Mouse (Mus musculus): ENCODE data around the gene Prkcb. TPM values are rescaled to one million over a fixed set of nuclear protein-coding genes. Genes with fewer than 3 reads are reported as not detected.

The Prkcb gene
- polyA plus RNA-seq, 1 experiment from 2014 or later, result 5.7 TPM

DNA sequence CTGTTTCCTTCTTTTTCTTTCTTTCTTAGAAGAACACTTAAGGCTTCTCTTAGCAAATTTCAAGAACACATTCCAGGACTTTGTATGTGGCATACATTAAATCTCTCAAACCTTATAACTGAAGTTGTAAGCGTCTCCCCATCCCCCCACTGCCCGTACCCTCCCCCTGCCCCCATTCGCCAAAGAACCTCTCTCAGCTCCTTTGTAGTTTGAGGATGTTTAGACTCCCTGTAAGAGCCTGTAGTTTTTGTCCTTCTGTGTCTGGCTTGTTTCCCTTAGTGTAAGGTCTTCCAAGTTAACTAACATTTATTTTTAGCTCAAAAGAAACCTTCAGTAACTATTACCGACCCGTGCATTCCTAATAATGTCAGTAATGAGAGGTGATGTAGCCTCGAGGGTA lies 270.4 kb downstream of the Prkcb start:
- Histone ChIP-seq H3K4me1 (peaks cover 28% of the 10 kb centered on the region), H3K27ac (replicated peaks) (peak overlapping the region; percentile 60), H3K4me3 (no peak overlapping the region), H3K27me3 (ENCODE audit: low read depth, poor library complexity, severe bottlenecking) (no peaks in the 10 kb centered on the region), H3K36me3 (no peaks in the 10 kb centered on the region), H3K9me3 (replicated peaks) (no peaks in the 10 kb centered on the region)
- DNase-seq (ENCODE audit: low spot score), result no peak
- 44% methylated on average over 6 of the region's 6 CpGs for WGBS

DNA sequence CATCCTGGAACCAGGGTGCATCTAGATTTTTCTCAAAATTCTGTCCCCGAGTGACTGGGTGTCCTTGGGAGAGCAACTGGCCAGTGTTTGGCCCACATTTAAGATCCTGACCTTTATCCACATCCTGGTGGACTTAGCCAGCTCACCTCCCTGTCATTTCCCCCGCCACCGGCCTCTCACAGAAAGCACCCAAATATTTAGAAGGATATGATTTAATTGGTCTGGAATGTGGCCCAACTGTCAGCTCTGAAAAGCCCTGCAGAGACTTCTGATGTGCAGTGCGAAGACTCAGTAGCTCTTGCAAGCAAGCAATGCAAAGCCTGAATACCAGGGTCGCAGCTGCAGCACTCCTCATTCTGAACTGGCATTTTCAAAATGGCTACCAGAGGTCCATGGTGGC lies 274.0 kb downstream of the Prkcb start:
- H3K27ac ChIP-seq (replicated peaks), result no peak overlapping the region
- WGBS, result 80% methylated on average over 5 of the region's 5 CpGs
- no peaks in the 10 kb centered on the region for H3K9me3 ChIP-seq (replicated peaks)
- peaks cover 17% of the 10 kb centered on the region for H3K4me1 ChIP-seq
- H3K27me3 ChIP-seq (ENCODE audit: low read depth, poor library complexity, severe bottlenecking), result no peaks in the 10 kb centered on the region
- no peak overlapping the region for H3K4me3 ChIP-seq
- no peak for DNase-seq (ENCODE audit: low spot score)
- no peaks in the 10 kb centered on the region for H3K36me3 ChIP-seq

DNA sequence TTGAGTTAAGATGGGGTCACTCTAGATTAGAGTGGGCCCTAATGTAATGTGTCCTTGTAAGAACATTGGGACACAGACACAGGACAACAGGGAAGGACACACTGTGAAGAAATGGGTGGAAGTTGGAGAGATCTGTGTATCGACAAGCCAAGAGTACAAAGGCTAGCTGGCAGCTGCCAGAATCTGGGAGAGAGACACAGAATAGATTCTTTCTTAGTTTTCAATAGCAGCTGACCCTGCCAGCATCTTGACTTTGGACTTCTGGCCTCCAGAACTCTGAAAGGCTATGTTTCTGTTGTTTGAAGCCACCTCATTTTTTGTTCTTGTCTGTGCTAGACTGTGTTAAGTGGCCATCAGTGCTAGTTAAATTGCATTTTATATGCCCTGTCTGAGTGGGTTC lies 276.8 kb downstream of the Prkcb start:
- H3K27ac ChIP-seq (replicated peaks), result no peak overlapping the region
- no peaks in the 10 kb centered on the region for H3K4me1 ChIP-seq
- H3K36me3 ChIP-seq, result no peaks in the 10 kb centered on the region
- 90% methylated on average over 1 of the region's 1 CpGs for WGBS
- no peak overlapping the region for H3K4me3 ChIP-seq
- no peaks in the 10 kb centered on the region for H3K9me3 ChIP-seq (replicated peaks)
- H3K27me3 ChIP-seq (ENCODE audit: low read depth, poor library complexity, severe bottlenecking), result no peaks in the 10 kb centered on the region
- DNase-seq (ENCODE audit: low spot score), result no peak

DNA sequence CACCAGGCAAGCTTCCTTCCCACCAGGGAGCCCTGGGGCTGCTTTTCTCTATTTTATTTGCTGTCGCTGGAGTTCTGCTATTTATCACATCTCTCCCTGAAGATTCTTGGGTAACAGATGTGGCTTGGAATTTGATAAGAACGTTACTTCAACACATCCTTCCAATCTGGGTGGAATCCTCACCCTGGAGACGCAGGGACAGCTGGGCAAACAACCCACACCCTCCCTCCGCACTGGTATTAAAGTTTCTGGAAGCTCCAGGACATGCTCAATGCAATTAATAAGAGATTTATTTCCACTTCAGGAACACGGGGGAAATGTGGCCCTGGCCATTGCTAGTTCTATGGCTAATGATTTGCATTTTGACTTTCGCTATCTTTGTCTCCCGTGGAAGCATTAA lies 277.5 kb downstream of the Prkcb start:
- Histone ChIP-seq H3K36me3 (no peaks in the 10 kb centered on the region), H3K27me3 (ENCODE audit: low read depth, poor library complexity, severe bottlenecking) (no peaks in the 10 kb centered on the region)
- WGBS, result 74% methylated on average over 7 of the region's 7 CpGs

DNA sequence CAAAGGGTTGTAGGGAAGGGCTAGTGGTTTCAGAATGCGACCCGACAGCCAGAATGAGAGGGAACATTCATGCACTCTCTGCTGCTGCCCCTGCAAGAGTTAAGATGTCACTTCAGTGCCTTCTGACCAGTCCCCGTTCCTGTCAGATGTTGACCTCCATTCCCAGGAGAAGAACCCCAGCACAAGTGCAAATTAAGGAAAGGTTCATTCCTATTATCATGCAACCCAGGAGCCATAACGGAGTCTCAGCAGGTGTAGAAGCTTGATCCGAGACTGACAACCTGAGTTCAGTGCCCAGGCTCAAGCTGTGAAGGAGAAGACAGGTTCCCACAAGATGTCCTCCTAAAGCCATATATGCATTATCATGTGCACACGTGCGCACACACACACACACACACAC lies 280.2 kb downstream of the Prkcb start:
- H3K9me3 ChIP-seq (replicated peaks), result no peaks in the 10 kb centered on the region
- 85% methylated on average over 7 of the region's 7 CpGs for WGBS

More for the DNA sequence above, 277.5 kb downstream of the Prkcb start:
- H3K4me3 ChIP-seq, result no peak overlapping the region
- H3K9me3 ChIP-seq (replicated peaks), result no peaks in the 10 kb centered on the region
- H3K4me1 ChIP-seq, result no peaks in the 10 kb centered on the region
- no peak for DNase-seq (ENCODE audit: low spot score)
- H3K27ac ChIP-seq (replicated peaks), result 0 out of 2 replicates have a peak overlapping the region, but pooled peaks have one; percentile 42

DNA sequence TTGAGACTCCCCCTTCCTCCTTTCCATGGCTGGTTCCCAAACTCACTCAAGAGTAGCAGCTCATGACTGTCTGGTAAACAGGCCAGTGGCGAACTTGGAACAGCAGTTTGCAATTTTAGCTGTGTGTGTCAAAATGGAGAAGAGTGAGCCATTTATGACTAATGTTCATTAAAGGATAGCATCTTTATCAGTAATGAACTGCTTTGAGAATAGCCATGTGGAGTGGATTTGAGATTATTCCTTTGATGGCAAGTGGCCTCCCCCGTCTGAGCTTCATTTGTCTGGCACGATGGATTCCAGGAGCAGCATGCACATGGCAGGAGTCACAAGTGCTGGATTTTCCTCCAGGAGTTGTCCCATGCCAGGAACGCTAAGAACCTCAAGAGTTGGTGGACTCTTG lies 281.9 kb downstream of the Prkcb start:
- H3K4me1 ChIP-seq, result peaks cover 2% of the 10 kb centered on the region
- 84% methylated on average over 4 of the region's 4 CpGs for WGBS
- H3K4me3 ChIP-seq, result no peak overlapping the region

More for the DNA sequence above, 280.2 kb downstream of the Prkcb start:
- H3K36me3 ChIP-seq, result no peaks in the 10 kb centered on the region
- H3K27ac ChIP-seq (replicated peaks), result no peak overlapping the region
- DNase-seq (ENCODE audit: low spot score), result no peak
- no peak overlapping the region for H3K4me3 ChIP-seq
- no peaks in the 10 kb centered on the region for H3K27me3 ChIP-seq (ENCODE audit: low read depth, poor library complexity, severe bottlenecking)
- no peaks in the 10 kb centered on the region for H3K4me1 ChIP-seq

DNA sequence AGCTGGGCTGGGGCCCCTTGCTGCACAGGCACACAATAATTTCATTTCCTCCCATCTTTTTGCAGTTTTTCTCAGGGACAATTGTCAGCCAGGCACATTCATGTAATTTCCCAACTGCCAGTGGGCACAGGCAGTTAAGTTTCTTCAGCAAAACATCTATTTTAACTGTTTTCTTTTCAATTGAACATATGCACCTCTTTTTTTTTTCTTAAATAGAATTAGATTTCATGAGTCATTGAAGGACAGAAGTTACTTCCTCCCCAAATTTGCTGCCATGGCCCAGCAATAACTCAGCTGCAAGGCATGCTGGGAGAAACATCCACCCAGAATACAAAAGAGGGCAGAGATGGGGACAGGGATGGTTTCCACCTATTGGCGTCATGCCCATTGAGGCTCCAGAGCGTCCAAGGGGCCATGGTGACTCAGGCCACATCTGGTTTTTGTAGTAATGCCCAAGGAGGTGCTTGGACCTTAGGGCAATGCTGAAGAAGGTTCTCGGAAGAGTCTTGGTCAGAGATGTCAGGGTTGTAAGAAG lies 284.6 kb downstream of the Prkcb start:
- Histone ChIP-seq H3K4me1 (peaks cover 6% of the 10 kb centered on the region), H3K27me3 (ENCODE audit: low read depth, poor library complexity, severe bottlenecking) (no peaks in the 10 kb centered on the region), H3K9me3 (replicated peaks) (no peaks in the 10 kb centered on the region), H3K27ac (replicated peaks) (no peak overlapping the region), H3K36me3 (no peaks in the 10 kb centered on the region), H3K4me3 (no peak overlapping the region)
- DNase-seq (ENCODE audit: low spot score), result no peak
- 89% methylated on average over 3 of the region's 3 CpGs for WGBS

More for the DNA sequence above, 281.9 kb downstream of the Prkcb start:
- no peak overlapping the region for H3K27ac ChIP-seq (replicated peaks)
- no peaks in the 10 kb centered on the region for H3K36me3 ChIP-seq
- DNase-seq (ENCODE audit: low spot score), result no peak
- H3K27me3 ChIP-seq (ENCODE audit: low read depth, poor library complexity, severe bottlenecking), result no peaks in the 10 kb centered on the region
- no peaks in the 10 kb centered on the region for H3K9me3 ChIP-seq (replicated peaks)

DNA sequence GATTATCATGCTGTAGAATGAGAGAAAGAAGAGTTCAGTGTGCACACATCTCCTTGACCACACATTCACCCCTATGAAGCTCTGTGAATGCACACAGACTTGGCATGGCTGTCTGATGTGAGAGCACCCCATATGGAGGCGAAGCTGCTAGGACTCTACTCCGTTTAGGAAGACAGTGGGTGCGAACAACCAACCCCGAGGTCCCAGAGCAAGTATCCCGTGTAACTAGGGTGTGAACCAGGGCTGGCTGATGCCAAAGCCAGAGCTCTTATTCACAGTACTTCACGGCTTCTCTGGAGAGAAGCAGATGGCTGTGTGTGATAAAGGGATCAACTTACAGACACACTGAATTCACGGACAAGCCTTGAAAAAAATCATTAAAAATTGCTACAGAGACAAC lies 285.9 kb downstream of the Prkcb start:
- no peak for DNase-seq (ENCODE audit: low spot score)
- Histone ChIP-seq H3K4me3 (no peak overlapping the region), H3K4me1 (peaks cover 6% of the 10 kb centered on the region), H3K9me3 (replicated peaks) (no peaks in the 10 kb centered on the region), H3K27me3 (ENCODE audit: low read depth, poor library complexity, severe bottlenecking) (no peaks in the 10 kb centered on the region), H3K27ac (replicated peaks) (no peak overlapping the region), H3K36me3 (no peaks in the 10 kb centered on the region)
- WGBS, result 92% methylated on average over 7 of the region's 7 CpGs

DNA sequence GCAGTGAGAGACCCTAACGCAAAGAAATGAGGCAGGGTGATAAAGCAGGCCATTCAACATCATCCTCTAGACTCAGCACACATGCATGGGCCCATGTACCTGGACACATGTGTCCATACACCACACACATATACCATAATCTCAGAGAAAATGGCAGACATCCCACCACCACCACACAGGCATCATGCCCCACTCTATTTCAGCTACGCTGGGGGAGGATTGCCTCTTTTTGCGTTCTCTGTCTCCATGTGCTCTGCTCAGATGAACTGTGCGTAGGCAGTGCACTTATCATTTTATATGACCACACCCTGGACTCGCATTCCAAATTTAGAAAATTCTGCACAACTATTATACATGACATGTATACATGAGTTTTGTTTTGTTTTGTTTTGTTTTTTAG lies 286.5 kb downstream of the Prkcb start:
- no peak for DNase-seq (ENCODE audit: low spot score)
- Histone ChIP-seq H3K27ac (replicated peaks) (0 out of 2 replicates have a peak overlapping the region, but pooled peaks have one; percentile 17), H3K4me3 (no peak overlapping the region), H3K4me1 (peaks cover 6% of the 10 kb centered on the region), H3K9me3 (replicated peaks) (no peaks in the 10 kb centered on the region), H3K27me3 (ENCODE audit: low read depth, poor library complexity, severe bottlenecking) (no peaks in the 10 kb centered on the region), H3K36me3 (no peaks in the 10 kb centered on the region)
- 93% methylated on average over 5 of the region's 5 CpGs for WGBS

DNA sequence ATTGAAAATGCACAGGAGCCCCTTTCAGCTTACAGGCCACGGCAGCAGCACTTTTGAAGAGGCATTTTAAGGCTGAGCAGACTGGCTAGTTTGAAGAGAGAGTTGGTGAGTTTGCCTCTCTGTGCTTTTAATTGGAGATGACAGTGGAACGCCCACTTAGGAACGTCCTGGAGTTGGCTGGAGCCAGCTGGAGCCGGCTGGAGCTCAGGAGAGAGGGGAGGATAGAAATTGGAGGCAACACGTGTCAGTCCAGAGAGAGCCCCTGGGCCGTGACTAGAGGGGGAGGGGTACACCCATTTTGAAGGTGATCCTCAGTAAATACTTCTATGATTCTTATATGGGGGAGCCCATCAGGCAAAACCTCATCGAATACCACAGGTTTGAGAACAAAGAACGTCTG lies 287.0 kb downstream of the Prkcb start:
- 38% methylated on average over 8 of the region's 8 CpGs for WGBS
- H3K27ac ChIP-seq (replicated peaks), result peak overlapping the region; percentile 46; the same call in 1 of the 2 replicates
- peak; percentile 15 for DNase-seq (ENCODE audit: low spot score)

DNA sequence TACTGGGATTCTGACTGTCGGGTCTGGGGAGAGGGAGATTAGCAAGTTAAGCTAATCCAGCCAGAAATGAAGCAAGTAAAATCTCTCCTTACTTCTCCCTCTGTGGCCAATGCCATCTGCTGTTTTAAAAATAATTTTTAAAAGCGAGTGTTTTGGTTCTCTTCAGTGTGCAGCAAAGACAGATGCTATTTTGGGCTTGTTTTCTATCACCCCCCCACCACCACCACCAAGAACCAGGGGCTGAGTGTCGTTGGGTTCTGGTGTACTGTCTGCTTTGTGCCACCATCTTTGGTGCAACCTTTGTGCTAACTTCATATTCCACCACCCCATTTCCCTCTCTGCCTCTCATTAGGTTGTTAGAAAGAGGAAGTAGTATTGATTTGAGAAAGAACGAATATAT lies 289.0 kb downstream of the Prkcb start:
- no peaks in the 10 kb centered on the region for H3K36me3 ChIP-seq
- no peak overlapping the region for H3K27ac ChIP-seq (replicated peaks)
- peaks cover 6% of the 10 kb centered on the region for H3K4me1 ChIP-seq
- 79% methylated on average over 4 of the region's 4 CpGs for WGBS
- H3K4me3 ChIP-seq, result no peak overlapping the region
- no peaks in the 10 kb centered on the region for H3K9me3 ChIP-seq (replicated peaks)
- no peaks in the 10 kb centered on the region for H3K27me3 ChIP-seq (ENCODE audit: low read depth, poor library complexity, severe bottlenecking)
- no peak for DNase-seq (ENCODE audit: low spot score)

More for the DNA sequence above, 287.0 kb downstream of the Prkcb start:
- H3K36me3 ChIP-seq, result no peaks in the 10 kb centered on the region
- H3K9me3 ChIP-seq (replicated peaks), result no peaks in the 10 kb centered on the region
- peaks cover 6% of the 10 kb centered on the region for H3K4me1 ChIP-seq
- H3K27me3 ChIP-seq (ENCODE audit: low read depth, poor library complexity, severe bottlenecking), result no peaks in the 10 kb centered on the region
- no peak overlapping the region for H3K4me3 ChIP-seq

DNA sequence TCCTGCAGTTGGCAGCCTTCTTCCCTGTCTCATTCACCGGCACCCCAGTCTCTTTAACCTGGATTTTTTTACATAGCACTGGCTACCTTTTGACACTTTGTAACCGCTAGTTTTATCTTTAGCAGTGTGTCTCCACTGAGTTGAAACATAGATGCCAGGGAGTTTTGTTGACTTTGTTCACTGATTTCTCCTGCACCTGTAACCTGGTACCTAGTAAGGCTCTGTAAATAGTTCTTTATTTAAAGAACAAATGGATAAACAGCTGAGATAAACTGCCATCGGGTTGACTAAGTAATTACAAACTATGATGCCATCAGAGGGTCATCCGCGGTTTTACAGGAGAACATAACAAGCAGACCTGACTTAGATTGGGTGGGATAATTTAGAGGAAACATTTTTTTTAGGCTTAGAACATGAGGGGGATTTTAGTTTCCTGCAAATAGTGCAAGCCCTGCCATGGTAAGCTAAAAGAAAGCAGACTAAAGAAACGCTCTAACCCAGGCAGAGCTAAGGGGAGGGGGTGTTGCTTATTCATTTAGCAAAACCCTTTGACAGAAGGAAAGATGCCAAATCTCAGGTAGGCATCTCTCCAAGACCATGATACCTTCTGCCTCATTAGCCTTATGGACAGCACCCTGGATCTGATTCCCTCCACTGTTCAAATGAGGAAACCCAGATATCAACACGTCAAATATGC lies 291.1 kb downstream of the Prkcb start:
- Histone ChIP-seq H3K36me3 (no peaks in the 10 kb centered on the region), H3K4me3 (no peak overlapping the region), H3K27me3 (ENCODE audit: low read depth, poor library complexity, severe bottlenecking) (no peaks in the 10 kb centered on the region), H3K27ac (replicated peaks) (no peak overlapping the region), H3K9me3 (replicated peaks) (no peaks in the 10 kb centered on the region), H3K4me1 (peaks cover 6% of the 10 kb centered on the region)
- 88% methylated on average over 7 of the region's 7 CpGs for WGBS
- DNase-seq (ENCODE audit: low spot score), result no peak

DNA sequence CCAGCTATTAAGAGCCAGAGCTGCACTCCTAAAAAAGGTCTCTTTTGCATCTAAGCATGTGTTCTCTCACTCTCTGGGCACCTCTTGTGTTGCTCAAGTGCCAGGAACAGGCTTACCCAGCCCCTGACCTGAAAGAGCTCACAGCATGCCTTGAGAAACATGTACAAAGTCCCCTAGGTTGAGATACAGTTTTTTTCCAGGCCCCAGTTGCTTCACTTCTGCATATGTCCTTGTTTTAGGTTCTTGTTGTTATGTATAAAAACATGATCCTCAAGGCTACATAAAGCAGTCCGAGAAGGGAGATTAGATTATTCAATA lies 291.6 kb downstream of the Prkcb start:
- 90% methylated on average over 1 of the region's 1 CpGs for WGBS
- Histone ChIP-seq H3K4me3 (no peak overlapping the region), H3K9me3 (replicated peaks) (no peaks in the 10 kb centered on the region), H3K27ac (replicated peaks) (no peak overlapping the region), H3K27me3 (ENCODE audit: low read depth, poor library complexity, severe bottlenecking) (no peaks in the 10 kb centered on the region), H3K4me1 (peaks cover 6% of the 10 kb centered on the region), H3K36me3 (no peaks in the 10 kb centered on the region)
- no peak for DNase-seq (ENCODE audit: low spot score)
